Mouse (Mus musculus) forebrain, embryonic 10.5 days (tissue): ENCODE measurements around the gene Itga8. TPM values are rescaled to one million over a fixed set of nuclear protein-coding genes. Genes with fewer than 3 reads are reported as not detected.
A peak's percentile ranks its signal among the peaks of the same experiment; 100 is the strongest.

Experiments used
- DNase-seq: peaks from one replicate; pipeline ENCODE4 v3.0.0-alpha.2; 2017; ENCODE audit warnings: low spot score; ENCODE audit errors: extremely low spot score
- H3K27ac ChIP-seq: fragments of 300-500 bp; sonication (generic); 2 replicates; pipeline ENCODE4 v1.5.1; 2016; ENCODE audit warnings: mild to moderate bottlenecking
- H3K27me3 ChIP-seq: fragments of 300-500 bp; sonication (generic); 2 replicates; pipeline ENCODE4 v1.6.1; 2016; ENCODE audit warnings: mild to moderate bottlenecking; ENCODE audit not compliant: poor library complexity, severe bottlenecking
- H3K36me3 ChIP-seq: fragments of 300-500 bp; sonication (generic); replicated peaks from 2 replicates; pipeline ENCODE4 v1.6.1; 2016; ENCODE audit warnings: mild to moderate bottlenecking, moderate library complexity
- H3K4me1 ChIP-seq: fragments of 300-500 bp; sonication (generic); 2 replicates; pipeline ENCODE4 v1.6.1; 2016
- H3K4me3 ChIP-seq: fragments of 300-500 bp; sonication (generic); 2 replicates; pipeline ENCODE4 v1.5.1; 2016; ENCODE audit warnings: mild to moderate bottlenecking, moderate library complexity
- H3K9me3 ChIP-seq: fragments of 300-500 bp; sonication (generic); 2 replicates; pipeline ENCODE4 v1.6.1; 2016; ENCODE audit warnings: mild to moderate bottlenecking, moderate library complexity
- WGBS: fragments of 180-500 bp; shearing (Covaris S2); methylation state at CpG from one replicate; pipeline ENCODE4 v1.1.7; 2016; 5-methylcytosine and 5-hydroxymethylcytosine counted together
- polyA plus RNA-seq: library from polyadenylated mRNA; unstranded; fragments of >200 nt; fragmentation: Nextera tagmentation; extraction: Ambion mirVana; gene quantifications from 2 replicates; pipeline ENCODE4 v1.2.1, GENCODE M21; 2016

Gene Itga8
- 8.2 and 8.6 TPM in 2 replicates for polyA plus RNA-seq

DNA sequence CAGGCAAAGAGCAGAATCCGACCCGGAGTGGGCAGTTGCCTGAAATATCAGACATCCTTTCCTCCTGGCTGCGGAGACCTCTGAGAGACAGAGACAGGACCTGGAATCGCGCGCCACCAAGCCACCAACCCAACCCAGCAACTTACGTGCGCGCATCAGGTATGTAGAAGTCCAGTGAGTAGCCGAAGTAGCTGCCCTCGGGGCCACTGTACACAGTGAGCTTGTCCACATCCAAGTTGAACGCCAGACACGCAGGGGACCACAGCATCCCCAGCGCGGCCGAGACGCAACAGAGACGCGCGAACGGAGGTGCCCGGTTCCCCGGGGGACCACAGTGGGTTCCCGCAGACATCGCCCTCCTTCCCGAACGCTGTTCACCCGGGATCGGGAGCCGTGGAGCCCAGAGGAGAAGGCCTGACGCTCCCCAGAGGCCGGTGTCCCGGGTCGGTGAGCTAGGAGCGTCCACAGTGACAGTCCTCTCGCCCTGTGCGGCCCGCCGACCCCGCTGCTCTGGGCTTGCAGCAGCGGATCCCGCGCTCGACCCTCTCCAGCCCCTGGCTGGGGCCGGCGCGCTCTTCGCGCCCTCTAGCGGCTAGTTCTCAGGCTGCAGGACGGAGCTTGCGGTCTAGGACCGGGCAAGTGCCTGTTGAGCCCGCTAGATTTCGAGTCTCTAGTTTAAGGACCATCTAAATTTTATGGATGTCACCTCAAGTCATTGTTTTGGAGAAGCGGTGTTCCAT lies at the start of gene Itga8:
Gene Itga8 (minus strand): TSS at position 492 of the 740 bp plus-strand sequence.
- Histone ChIP-seq H3K4me3 (peak within 1 kb of the TSS; percentile 81), H3K27ac (peak within 1 kb of the TSS; percentile 89), H3K4me1 (peaks cover 9% of the 10 kb centered on the region; the same call in 1 of the 2 replicates), H3K27me3 (peaks cover 28% of the 10 kb centered on the region), H3K9me3 (no peaks in the 10 kb centered on the region), H3K36me3 (no peaks in the 10 kb centered on the region)
- under 1% methylated on average over 56 of the region's 56 CpGs for WGBS
- DNase-seq = peak; percentile 87

DNA sequence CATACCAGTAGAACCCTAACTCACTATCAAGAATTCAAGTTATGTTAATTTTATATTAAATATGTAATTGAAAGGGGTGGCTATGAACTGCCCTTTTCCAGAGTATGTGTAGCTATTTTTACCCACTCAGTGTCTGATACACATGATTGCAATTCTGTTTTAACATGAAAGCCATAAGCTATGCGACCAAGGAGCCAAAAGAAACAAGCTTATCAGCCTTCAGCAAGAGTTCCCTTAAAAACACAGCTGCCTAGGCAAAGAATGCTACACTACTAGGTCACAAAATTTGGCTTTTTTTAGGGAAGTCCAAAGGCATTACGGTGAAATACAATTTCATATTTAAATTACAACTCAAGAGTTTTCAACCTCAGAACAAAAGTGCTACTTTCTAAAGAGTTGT lies 47.2 kb upstream of the Itga8 start:
- no peaks in the 10 kb centered on the region for H3K4me1 ChIP-seq
- H3K27me3 ChIP-seq = no peaks in the 10 kb centered on the region
- H3K4me3 ChIP-seq = no peak overlapping the region
- 88% methylated on average over 2 of the region's 2 CpGs for WGBS
- peaks cover 15% of the 10 kb centered on the region for H3K36me3 ChIP-seq
- no peaks in the 10 kb centered on the region for H3K9me3 ChIP-seq
- DNase-seq = no peak
- no peak overlapping the region for H3K27ac ChIP-seq

DNA sequence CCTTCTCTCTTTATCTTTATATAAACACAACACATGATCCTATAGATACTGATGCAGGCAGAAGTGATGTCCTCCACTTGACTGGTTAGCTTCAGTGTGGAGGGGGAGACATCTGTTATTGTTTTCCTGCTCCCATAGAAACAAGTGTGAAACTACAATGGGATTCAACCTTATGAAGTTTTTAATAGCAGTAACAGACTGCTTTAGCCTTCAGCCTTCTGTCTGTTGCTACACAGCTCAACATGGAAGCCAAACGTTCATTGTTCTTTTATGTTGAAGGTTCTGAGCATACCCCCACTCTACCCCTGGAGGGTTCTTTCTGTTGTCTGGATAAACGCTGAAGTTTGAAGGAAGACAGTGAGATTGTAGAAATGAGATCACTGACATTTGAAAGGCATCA lies 30.2 kb upstream of the Itga8 start:
- Histone ChIP-seq H3K27ac (no peak overlapping the region), H3K4me3 (no peak overlapping the region), H3K27me3 (no peaks in the 10 kb centered on the region), H3K9me3 (no peaks in the 10 kb centered on the region), H3K36me3 (no peaks in the 10 kb centered on the region), H3K4me1 (peaks cover 23% of the 10 kb centered on the region)
- DNase-seq = no peak
- WGBS = 83% methylated on average over 2 of the region's 2 CpGs

DNA sequence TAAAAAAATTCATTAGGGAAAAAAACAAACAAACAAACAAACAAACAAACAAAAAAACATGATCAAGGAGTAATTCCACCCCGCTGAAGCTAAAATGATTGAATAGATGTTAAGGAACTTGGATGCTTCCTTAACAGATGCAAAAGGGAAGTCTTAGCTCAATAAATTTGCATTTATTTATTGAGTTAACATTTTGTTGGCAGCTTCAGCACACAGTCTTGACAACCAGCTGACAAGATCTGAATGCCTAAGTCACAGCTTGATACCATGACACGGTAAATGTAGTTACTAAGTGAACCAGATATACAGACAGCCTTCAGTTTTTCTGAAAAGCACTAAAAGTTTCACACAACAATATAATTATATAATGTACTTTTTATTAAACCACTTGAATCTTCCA lies 27.9 kb upstream of the Itga8 start:
- no peaks in the 10 kb centered on the region for H3K9me3 ChIP-seq
- no peaks in the 10 kb centered on the region for H3K36me3 ChIP-seq
- no peak overlapping the region for H3K4me3 ChIP-seq
- WGBS = 86% methylated on average over 2 of the region's 2 CpGs
- peaks cover 25% of the 10 kb centered on the region for H3K4me1 ChIP-seq
- H3K27ac ChIP-seq = no peak overlapping the region
- no peak for DNase-seq
- H3K27me3 ChIP-seq = no peaks in the 10 kb centered on the region

DNA sequence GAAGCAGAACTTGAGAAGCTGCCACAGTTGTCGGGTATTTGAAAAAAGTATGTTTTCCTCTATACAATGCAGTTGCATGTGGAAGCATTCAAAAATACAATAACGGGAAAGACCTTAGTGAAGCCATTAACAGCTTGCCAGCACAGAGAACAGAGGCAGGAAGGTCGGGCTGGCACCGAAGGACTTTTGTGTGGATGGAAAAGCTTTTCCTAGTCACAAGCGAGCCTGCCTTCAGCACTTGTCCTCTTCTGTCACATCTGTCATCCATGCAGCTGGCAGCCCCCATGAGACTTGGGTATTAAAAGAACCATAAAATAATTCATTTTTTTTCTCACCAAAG lies 27.3 kb upstream of the Itga8 start:
- Histone ChIP-seq H3K4me1 (peaks cover 25% of the 10 kb centered on the region), H3K36me3 (no peaks in the 10 kb centered on the region), H3K27ac (peak overlapping the region; percentile 83), H3K9me3 (no peaks in the 10 kb centered on the region), H3K27me3 (no peaks in the 10 kb centered on the region), H3K4me3 (peak overlapping the region; percentile 44; the same call in 1 of the 2 replicates)
- DNase-seq = no peak
- 35% methylated on average over 5 of the region's 5 CpGs for WGBS

DNA sequence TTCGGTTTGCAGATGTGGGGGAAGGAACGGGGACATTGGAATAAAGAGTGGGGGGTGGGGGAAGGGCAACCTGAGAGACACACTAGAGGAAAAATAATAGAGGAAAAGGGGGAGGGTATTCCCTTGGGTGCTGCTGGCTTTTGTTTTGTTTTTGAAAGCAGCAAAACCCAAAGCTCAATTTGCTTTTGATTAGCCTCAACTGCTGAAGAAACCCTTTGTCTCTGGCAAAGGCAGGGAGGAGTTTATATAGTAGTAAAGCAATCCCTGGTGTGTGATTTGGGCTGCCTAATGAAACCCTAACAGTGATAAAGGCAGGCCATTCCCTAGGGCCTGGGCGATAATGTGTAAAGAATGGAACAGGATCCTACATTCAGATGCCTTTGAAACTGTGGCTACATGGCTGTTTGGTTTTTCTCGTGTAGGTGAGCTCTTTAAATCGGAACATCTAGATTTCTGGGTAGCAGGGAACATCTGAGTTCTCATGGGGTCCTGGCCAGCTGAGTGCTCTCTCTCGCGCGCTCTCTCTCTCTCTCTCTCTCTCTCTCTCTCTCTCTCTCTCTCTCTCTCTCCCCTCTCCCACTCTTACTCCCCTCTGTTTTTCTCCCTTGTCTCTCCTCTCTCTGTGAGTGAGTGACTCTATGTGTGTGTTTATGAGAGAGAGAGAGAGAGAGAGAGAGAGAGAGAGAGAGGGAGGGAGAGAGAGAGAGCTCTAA lies 26.8 kb upstream of the Itga8 start:
- Histone ChIP-seq H3K36me3 (no peaks in the 10 kb centered on the region), H3K9me3 (no peaks in the 10 kb centered on the region), H3K27ac (peak overlapping the region; percentile 83), H3K4me1 (peaks cover 25% of the 10 kb centered on the region), H3K4me3 (peak overlapping the region; percentile 44), H3K27me3 (no peaks in the 10 kb centered on the region)
- peak; percentile 25 for DNase-seq
- 21% methylated on average over 8 of the region's 8 CpGs for WGBS

DNA sequence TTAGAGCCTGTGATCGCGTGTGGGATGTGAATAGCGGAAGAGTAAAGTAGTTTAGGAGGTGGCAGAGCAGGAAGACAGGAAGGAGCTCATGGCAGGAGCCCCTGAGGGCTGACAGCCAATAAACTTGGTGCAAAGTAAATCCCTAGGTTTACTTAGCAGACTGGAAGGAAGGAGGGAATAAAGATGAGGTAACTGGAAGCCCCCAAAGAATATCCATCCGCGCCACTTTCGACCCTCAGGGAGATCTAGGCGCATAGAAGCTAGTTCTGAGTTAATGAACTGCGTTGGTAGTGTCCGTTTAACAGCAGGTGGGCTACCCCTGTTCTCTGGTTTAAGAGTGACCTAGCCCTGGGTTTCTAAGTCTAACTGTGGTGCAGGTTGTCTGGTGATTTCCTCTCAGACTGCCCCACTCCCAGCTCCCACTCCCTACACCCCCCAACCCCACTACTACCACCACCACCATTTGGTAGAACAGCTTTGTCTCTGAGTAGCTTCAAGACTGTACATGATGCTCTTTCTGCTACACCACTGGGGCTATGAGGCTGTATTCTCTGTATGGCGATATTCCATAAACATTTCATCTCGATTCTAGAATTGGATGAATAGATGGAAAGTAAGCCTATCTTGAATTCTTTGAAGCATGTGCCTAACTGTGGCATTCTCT lies 26.1 kb upstream of the Itga8 start:
- H3K27ac ChIP-seq = peak overlapping the region; percentile 83
- 28% methylated on average over 11 of the region's 11 CpGs for WGBS
- no peaks in the 10 kb centered on the region for H3K36me3 ChIP-seq
- H3K27me3 ChIP-seq = no peaks in the 10 kb centered on the region
- peak overlapping the region; percentile 44 for H3K4me3 ChIP-seq
- DNase-seq = peak; percentile 23
- no peaks in the 10 kb centered on the region for H3K9me3 ChIP-seq
- H3K4me1 ChIP-seq = peaks cover 25% of the 10 kb centered on the region

DNA sequence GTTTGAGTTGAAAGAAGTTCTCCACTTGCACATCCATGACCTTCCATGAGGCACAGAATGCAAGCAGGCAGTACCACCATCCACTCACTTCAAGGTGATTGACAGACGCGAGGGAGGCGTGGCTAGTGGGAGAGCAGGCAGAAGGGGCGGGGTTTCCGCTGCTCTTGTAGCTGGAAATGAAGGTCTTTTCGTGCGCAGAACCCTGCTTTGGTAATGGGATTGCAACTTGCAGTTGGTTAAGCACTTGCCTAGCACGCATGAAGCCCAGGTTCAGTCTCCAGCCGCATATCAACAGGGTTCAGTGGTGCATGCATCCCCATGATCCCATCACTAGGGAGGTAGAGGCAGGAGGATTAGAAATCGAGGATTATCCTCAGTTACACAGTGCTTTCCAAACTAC lies 25.5 kb upstream of the Itga8 start:
- Histone ChIP-seq H3K4me3 (peak overlapping the region; percentile 44), H3K27me3 (no peaks in the 10 kb centered on the region), H3K4me1 (peaks cover 25% of the 10 kb centered on the region), H3K27ac (peak overlapping the region; percentile 83), H3K36me3 (no peaks in the 10 kb centered on the region), H3K9me3 (no peaks in the 10 kb centered on the region)
- peak; percentile 73 for DNase-seq
- WGBS = 14% methylated on average over 10 of the region's 10 CpGs

DNA sequence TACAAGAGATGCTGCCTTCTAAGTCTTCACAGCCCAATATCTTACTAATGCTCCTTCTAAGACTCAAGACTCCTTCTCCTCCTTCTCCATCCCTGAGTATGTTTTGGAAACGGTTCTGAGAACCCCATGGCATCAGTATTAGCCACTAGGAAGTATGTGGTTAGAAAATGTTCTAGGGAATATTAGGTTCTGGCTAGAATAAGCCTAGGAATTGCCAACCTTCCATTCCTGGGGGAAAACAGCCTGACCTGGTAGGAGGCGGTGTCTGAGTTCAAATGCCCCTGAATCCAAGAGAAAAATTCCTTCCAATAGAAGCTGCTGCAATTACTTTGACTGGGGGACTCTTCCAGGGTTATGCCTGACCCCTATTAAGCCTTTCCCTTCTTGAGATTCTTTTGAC lies 24.1 kb upstream of the Itga8 start:
- no peaks in the 10 kb centered on the region for H3K9me3 ChIP-seq
- WGBS = 84% methylated on average over 2 of the region's 2 CpGs
- H3K36me3 ChIP-seq = no peaks in the 10 kb centered on the region
- peaks cover 25% of the 10 kb centered on the region for H3K4me1 ChIP-seq
- H3K4me3 ChIP-seq = no peak overlapping the region
- H3K27me3 ChIP-seq = no peaks in the 10 kb centered on the region
- no peak overlapping the region for H3K27ac ChIP-seq
- no peak for DNase-seq

DNA sequence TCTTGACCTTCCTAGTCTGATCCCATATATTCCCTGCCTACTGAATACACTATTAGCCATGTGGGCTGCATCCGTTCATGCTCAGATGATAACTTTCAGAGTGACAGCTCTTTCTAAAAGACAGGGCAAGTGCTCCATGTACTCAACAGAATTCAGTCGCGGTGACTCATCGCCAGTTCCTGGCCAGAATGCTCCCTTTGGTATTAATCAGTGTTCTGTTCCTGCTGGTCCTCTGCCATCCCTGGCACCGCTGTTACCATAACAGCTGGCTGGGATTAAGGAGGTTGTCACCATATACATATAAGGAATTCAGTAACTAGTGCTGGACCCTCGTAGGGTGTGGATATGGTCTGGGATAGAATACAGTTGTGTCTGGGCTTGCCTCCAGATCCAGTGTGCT lies 23.7 kb upstream of the Itga8 start:
- Histone ChIP-seq H3K4me1 (peaks cover 25% of the 10 kb centered on the region), H3K27me3 (no peaks in the 10 kb centered on the region), H3K27ac (no peak overlapping the region), H3K4me3 (no peak overlapping the region), H3K9me3 (no peaks in the 10 kb centered on the region), H3K36me3 (no peaks in the 10 kb centered on the region)
- DNase-seq = no peak
- WGBS = 88% methylated on average over 6 of the region's 6 CpGs

DNA sequence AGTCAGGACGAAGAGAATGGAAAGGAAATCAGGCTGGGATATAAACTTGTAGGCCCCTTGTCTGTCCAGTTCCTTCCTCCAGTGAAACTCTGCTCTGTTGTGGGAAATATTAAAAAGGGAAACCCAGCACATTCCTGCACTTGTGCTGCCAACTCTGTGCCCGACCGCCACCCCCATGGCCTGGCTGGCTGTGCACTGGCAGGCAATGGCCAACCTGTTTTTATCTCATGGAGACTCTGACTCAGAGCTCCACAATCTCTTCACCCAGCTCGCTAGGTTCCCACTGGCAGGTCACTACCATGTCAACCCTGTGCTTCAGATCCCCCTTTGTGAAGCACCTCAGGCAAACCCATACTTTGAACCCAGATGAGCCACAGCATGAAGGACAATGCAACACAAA lies 19.2 kb upstream of the Itga8 start:
- Histone ChIP-seq H3K4me3 (no peak overlapping the region), H3K27ac (no peak overlapping the region), H3K27me3 (no peaks in the 10 kb centered on the region), H3K4me1 (peaks cover 8% of the 10 kb centered on the region), H3K9me3 (no peaks in the 10 kb centered on the region), H3K36me3 (no peaks in the 10 kb centered on the region)
- DNase-seq = no peak
- 87% methylated on average over 4 of the region's 4 CpGs for WGBS

DNA sequence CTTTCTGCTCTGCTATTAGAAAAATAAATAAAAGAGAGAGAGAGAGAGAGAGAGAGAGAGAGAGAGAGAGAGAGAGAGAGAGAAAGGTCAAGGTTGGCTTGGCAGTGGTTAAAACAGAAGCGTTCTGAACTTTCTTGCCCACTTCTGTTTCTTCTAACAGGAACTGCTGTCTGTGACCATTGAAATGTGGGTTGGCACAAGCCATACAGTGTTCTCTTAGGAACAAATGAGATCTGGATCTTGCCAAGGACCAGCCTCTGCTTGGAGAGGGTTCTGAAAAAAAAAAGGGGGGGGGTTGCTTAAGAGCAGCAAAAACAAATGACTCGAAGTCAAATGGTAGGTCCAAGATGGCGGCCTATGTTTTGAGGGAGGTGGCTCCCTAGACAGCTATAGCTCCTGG lies 17.0 kb upstream of the Itga8 start:
- WGBS = 92% methylated on average over 3 of the region's 3 CpGs
- no peaks in the 10 kb centered on the region for H3K27me3 ChIP-seq
- no peak overlapping the region for H3K4me3 ChIP-seq
- H3K36me3 ChIP-seq = no peaks in the 10 kb centered on the region
- H3K4me1 ChIP-seq = peaks cover 9% of the 10 kb centered on the region
- H3K27ac ChIP-seq = no peak overlapping the region
- H3K9me3 ChIP-seq = no peaks in the 10 kb centered on the region
- DNase-seq = no peak

DNA sequence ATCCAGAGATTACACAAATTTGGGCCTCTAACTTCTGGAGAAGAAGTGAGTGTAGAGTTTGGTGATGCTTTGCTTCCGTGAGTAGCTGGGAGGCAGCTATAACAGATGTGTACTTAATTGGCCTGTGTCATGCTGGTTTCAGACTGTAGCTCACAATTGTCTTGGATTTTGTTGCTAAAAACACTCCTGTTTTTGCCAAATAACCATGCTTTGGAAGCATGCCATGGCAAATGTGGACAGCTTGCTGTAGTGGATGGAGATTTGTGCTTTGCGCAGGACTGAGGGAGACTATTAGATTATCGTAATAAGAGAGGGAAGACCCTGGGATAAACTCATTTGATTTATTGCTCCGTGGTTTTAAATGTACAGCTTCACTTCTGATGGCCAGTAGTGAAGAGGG lies 16.3 kb upstream of the Itga8 start:
- no peak overlapping the region for H3K4me3 ChIP-seq
- no peak for DNase-seq
- no peaks in the 10 kb centered on the region for H3K36me3 ChIP-seq
- no peaks in the 10 kb centered on the region for H3K27me3 ChIP-seq
- H3K4me1 ChIP-seq = peaks cover 9% of the 10 kb centered on the region
- 88% methylated on average over 4 of the region's 4 CpGs for WGBS
- no peak overlapping the region for H3K27ac ChIP-seq
- H3K9me3 ChIP-seq = no peaks in the 10 kb centered on the region
